Mouse (Mus musculus) frontal cortex, adult (tissue): Measurements from ENCODE around the gene Itga5.

Experiments used
- ATAC-seq: cut with Nextera tagmentation; 2 replicates; pipeline ENCODE4 v1.9.2; 2017; ENCODE audit warnings: mild to moderate bottlenecking, moderate library complexity, mixed read lengths; ENCODE audit not compliant: low TSS enrichment

The Itga5 gene

GRCm38 (mm10) chr15:103365471-103366375 lies 840 bp downstream of the Itga5 start:
- ATAC-seq, result no peak

GRCm38 (mm10) chr15:103364761-103365160 lies 1.8 kb downstream of the Itga5 start:
- no peak for ATAC-seq

- ATAC-seq, result no peak
Observed at GRCm38 (mm10) chr15:103363809-103364208, 2.8 kb downstream of the Itga5 start.

- no peak for ATAC-seq
Observed at GRCm38 (mm10) chr15:103362950-103363349, 3.6 kb downstream of the Itga5 start.

GRCm38 (mm10) chr15:103362333-103362732 lies 4.2 kb downstream of the Itga5 start:
- ATAC-seq, result no peak

- ATAC-seq, result no peak
Observed at GRCm38 (mm10) chr15:103361269-103361668, 5.3 kb downstream of the Itga5 start.

DNA sequence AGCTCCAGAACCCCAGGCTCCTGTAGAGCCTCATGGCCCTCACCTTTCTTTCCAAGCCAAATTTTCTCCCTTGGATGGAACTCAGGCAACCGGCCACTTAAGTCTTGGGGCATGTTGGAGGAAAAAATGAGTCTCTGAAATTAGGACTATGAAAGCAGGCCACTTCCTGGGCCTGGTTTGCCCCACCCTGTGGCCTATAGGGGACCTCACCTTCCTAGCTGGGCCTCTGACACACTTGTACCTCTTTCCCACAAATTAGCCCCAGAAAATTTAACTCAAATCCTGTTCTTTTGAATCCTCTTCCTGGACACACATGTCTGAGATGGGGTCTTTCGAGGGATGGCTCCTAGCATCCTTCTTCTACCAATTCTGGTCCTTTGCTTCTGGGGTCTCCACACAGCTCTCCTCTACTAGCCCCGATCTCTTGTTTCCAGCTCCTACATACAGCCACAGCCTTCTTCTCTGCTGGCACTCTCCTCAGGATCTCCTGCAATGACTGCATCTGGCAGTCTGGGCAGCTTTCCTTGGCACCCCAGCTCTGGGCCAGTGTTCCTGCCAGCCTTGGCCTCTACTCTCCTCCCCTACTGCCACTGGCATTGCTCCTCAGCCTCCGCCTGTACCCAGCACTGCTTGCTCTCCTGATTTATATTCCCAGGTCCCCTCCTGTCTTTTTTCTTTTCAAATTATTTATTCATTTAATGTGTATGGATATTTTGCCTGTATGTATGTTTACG lies 6.5 kb downstream of the Itga5 start:
- ATAC-seq, result peak; percentile 49; the same call in 1 of the 2 replicates

DNA sequence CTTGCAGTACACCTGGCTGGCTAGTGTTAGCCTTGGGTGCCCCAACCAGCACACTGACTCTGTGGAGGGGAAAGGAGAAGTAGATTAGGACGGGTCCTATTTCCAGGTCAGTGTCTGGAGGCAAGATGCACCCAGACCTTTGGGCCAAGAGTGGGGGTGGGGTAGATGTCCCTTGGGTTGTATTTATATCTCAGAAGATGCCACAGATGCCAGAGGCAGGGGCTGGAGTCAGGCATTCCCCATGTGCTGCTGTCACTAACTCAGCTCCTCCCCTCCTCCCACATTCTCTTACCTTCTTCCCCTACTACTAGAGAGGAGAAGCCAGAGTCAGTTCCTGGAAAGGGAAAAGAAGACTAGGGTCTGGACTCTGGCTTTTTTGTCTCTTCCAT lies 7.4 kb downstream of the Itga5 start:
- ATAC-seq, result no peak

DNA sequence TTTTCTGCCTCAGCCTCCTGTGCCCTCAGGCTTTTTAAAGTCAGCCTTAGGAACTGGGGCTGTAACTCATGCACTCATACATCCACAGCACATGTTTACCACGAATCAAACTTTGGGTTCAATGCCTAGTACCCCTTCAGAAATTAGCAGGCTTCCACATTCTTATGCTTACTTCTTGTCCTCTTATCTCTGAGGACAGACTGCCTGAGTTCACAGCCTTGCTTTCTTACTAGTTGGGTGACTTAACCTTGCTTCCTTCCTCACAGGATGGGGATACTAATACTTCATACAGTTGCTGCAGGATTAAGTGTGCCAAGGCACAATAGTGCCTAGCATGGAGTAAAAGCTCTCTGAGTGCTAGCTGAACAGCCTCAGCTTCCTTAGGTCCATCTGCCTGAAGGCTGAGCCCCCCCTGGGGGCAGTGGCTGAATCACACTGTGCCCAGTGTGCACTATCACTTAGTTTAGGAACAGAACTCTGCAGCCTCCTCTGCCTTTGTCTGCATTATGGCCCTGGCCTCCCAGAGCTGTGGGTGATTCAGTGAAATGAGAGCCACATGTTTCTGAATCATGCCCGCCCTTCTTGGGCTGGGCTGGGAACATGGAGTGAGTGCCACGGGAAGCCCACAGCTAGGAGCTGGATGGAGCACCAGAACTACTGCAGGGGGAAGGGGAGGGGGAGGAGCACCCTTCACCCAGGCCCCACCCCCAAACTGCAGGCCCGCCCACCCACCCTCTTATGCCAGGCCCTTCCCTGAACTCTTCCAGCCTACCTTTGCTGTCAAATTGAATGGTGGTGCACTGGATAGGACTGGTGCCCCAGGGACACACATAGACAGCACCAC lies 8.1 kb downstream of the Itga5 start:
- ATAC-seq, result peak; percentile 66; the same call in 1 of the 2 replicates

DNA sequence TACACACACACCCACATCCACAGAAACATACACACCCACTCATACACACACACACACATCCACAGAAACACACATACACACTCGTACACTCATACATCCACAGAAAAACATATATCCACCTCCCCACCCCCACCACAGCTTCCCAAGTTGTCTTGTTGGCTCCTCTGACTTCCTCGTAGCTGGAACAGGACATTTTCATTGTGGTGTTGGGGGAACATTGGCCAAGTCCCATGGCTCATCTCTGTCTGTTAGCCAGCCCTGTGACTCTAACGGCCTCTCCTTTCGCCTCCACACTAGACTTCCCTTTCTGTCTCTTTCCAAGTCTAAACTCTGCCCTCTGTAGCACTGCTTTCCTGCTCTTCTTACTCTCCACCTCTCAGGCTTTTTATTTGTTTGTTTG lies 8.7 kb downstream of the Itga5 start:
- ATAC-seq, result no peak

- no peak for ATAC-seq
Observed at GRCm38 (mm10) chr15:103356130-103356529, 10.4 kb downstream of the Itga5 start.

DNA sequence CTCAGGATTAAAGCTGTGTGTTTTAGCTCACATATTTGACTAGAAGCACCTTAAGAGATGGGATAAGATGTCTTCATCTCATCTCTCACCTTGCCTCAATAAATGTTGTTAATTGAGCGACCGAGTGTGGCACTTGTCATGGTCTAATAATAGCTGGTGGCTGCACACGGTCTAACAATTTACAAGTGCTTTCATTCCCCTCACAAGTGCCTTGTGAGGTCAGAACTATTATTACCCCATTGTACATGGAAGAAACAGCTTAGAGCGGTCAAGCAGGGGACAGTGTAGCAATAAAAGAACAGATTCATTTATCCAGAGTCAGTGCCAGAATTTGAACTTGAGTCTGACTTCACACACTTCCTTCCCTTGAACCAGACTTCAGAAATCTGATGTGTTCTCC lies 11.1 kb downstream of the Itga5 start:
- no peak for ATAC-seq

GRCm38 (mm10) chr15:103354690-103355089 lies 11.9 kb downstream of the Itga5 start:
- no peak for ATAC-seq

- no peak for ATAC-seq
Observed at GRCm38 (mm10) chr15:103353511-103354256, 12.9 kb downstream of the Itga5 start.

DNA sequence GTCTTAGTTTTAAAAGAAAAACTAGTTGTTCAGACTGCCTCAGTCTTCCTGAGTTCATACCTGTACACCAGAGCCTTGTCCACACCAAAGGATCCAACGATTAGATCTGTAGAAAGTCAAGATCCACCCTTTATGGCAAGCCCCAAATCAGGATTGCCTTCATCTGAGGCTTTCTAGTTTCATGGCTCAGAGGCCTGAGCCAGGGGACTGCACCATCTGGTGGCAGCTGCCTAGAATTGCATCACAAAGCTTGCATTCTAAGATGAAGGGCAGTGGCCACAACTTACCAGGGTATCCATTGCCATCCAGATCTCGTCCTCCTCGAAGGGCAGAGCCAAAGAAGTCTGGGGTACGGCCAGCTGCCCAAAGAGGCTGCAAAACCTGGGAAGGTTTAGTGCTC lies 13.7 kb downstream of the Itga5 start:
- peak; percentile 75 for ATAC-seq

- ATAC-seq, result peak; percentile 61
Observed at GRCm38 (mm10) chr15:103347275-103347684, 19.3 kb downstream of the Itga5 start.

- ATAC-seq, result no peak
Observed at GRCm38 (mm10) chr15:103345789-103346188, 20.8 kb downstream of the Itga5 start.

DNA sequence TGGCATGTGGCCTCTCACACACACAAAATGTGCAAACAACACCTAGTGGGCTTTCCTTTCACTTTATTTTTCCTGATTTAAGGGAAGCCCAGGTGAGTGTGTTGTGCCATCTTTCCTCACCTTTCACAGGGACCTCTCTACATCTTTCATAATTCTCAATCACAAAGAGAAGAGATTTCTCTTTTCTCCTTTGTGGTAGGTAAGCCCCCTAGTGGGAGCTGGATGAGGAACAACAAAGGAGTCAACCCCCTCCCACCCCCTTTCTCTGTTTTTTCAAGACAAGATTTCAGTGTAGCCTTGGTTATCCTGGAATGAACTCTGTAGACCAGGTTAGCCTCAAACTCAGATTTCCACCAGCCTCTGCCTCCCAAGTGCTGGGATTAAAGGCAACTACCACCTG lies 23.0 kb downstream of the Itga5 start:
- ATAC-seq, result no peak

DNA sequence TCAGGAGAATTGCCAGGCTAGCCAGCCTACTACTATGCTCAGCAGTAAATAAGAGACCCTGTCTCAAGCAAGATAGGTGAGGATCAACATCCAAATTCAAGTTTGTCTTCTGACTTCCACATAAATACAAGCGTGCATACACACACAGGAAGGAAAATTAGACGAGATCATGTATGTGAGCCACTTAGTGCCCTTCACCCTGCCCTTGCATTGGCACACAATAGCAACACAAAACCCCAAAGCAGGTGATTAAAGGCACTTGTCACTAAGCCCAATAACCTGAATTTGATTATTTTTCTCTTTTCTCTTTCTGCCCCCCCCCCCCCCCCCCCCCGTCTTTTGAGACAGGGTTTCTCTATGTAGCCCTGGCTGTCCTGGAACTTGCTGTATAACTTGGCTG lies 23.6 kb downstream of the Itga5 start:
- no peak for ATAC-seq

DNA sequence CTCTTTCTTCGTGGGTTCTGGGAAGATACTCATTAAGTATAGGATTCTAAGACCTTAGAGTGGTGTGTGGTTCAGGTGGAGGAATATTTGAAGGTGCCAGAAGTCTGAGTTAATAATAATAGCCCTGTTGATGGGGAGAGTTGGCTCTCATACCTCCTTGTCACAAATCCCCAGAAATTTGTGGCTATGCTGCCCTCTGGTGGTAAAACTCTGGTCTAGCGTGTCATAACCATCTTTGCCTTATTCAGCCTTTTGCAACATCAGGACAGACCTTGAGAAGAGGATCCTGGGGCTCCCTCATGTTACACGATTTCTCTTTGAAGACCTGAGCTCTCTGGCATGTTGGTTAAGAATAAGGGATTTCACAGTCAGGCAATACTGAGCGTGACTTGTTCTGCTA lies 24.1 kb downstream of the Itga5 start:
- peak; percentile 50; the same call in 1 of the 2 replicates for ATAC-seq

DNA sequence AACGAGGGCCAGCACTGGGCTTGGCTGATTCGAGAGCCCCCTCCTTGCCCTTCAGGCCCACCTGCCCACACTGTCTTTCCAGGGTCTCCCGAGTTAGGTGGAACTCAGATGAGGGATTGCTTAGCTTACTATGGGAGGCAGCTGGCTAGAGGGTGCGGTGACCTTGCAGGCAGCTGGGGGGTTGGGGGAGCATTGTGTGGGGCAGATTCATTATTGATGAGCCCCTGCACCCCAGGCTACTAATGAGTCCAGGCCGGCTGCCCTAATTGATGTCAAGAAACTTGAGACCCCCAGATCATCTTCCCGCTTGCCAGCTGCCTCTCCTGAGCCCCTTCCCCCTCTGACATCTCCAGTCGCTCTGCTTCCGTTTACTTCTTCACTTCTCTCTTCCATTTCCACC lies 25.0 kb downstream of the Itga5 start:
- no peak for ATAC-seq
